Mouse (Mus musculus): ENCODE data around the gene Cldn4.

DNA sequence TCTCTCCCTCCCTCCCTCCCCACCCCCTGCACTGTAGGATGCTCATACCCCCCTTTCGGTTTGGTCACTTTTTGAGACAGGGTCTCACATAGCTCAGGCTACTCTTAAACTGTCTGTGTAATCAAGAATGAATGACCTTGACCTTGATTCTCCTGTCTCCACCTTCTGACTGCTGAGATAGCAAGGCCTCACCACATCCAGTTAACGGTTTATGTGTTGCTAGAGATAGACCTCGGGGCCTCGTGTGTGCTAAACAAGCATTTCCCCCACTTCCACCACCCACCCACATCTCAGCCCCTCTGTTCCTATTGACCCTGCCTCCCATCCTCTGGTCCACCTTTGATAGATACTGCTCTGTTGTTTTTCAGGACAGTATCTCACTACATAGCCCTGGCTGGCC lies 31.1 kb upstream of the Cldn4 start:
- TF ChIP-seq CTCF (IDR thresholded peaks at IDR 0.05; ENCODE audit: extremely low read depth, insufficient read depth, insufficient read length, insufficient replicate concordance) = no peak
- no peak for TF ChIP-seq POLR2A (IDR thresholded peaks at IDR 0.05; ENCODE audit: low read depth, low read length)
